Mouse (Mus musculus) ES-E14 (cell line): Measurements from ENCODE around the gene Rnf185.

Experiments
- HCFC1 ChIP-seq: IDR thresholded peaks from 2 replicates; pipeline ENCODE4 v1.6.1; 2012; ENCODE audit warnings: low read length, inconsistent platforms, borderline replicate concordance; ENCODE audit not compliant: insufficient read depth
- MAFK ChIP-seq: IDR thresholded peaks from 2 replicates; pipeline ENCODE4 v1.6.1; 2014; ENCODE audit warnings: mild to moderate bottlenecking, low read depth, low read length, inconsistent platforms; ENCODE audit not compliant: insufficient read depth
- ZC3H11A ChIP-seq: IDR thresholded peaks from 2 replicates; pipeline ENCODE4 v1.6.1; 2012; ENCODE audit warnings: low read depth, mild to moderate bottlenecking, inconsistent platforms, low read length, borderline replicate concordance
- ZNF384 ChIP-seq: IDR thresholded peaks from 2 replicates; pipeline ENCODE4 v1.6.1; 2012; ENCODE audit warnings: low read depth, low read length, inconsistent platforms

GRCm38 (mm10) chr11:3374293-3374645 is 77.9 kb downstream of the Rnf185 start:
- TF ChIP-seq ZNF384 (no peak), MAFK (no peak), ZC3H11A (no peak), HCFC1 (no peak)
